Mouse (Mus musculus) heart, adult 2 months (tissue): Measurements from ENCODE around the gene Daam2.

Experiments
- CTCF ChIP-seq: fragments of 200-600 bp; IDR thresholded peaks from 2 replicates; pipeline ENCODE4 v1.8.1; 2022; ENCODE audit warnings: antibody characterized with exemption, mild to moderate bottlenecking, moderate library complexity
- POLR2A ChIP-seq: fragments of 200-500 bp; IDR thresholded peaks from 2 replicates; pipeline ENCODE4 v1.6.1; 2011; ENCODE audit warnings: mild to moderate bottlenecking, low read depth, low read length, control low read depth; ENCODE audit not compliant: insufficient read depth

GRCm38 (mm10) chr17:49551991-49552390 lies 12.2 kb downstream of the Daam2 start:
- TF ChIP-seq CTCF (no peak), POLR2A (no peak)
